Mouse (Mus musculus) left cerebral cortex, adult 9 months (tissue): ENCODE results near the gene Gm49361.

ENCODE experiments used
- DNase-seq, 2 experiments: peaks; one replicate each; pipeline ENCODE4 v3.0.0; 2022; ENCODE audit warnings: low spot score in 2 of 2

Gm49361 gene

GRCm38 (mm10) chr14:57619487-57619886 is 126.4 kb downstream of the Gm49361 start:
- DNase-seq: peak in 1 of 2 experiments; percentile 32

DNA sequence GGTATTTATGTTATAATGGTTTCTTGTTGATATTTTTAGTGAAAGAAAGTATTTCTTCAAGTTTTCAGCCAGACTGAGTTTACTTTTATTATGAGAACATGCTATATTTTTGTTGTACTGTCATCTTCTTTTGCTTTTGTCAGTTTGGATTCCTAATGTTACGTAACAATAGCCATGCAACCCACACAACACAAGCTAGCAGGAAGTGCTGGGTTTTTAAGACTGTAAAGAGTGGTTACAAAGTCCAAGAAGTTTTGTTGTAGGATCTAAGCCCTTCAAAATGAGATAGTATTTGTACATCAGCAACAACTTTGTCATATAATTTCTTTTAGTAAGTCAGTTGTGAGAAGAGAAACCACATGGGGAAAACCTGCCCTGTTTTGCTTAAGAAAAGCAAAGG is 128.2 kb downstream of the Gm49361 start:
- no peak for DNase-seq

DNA sequence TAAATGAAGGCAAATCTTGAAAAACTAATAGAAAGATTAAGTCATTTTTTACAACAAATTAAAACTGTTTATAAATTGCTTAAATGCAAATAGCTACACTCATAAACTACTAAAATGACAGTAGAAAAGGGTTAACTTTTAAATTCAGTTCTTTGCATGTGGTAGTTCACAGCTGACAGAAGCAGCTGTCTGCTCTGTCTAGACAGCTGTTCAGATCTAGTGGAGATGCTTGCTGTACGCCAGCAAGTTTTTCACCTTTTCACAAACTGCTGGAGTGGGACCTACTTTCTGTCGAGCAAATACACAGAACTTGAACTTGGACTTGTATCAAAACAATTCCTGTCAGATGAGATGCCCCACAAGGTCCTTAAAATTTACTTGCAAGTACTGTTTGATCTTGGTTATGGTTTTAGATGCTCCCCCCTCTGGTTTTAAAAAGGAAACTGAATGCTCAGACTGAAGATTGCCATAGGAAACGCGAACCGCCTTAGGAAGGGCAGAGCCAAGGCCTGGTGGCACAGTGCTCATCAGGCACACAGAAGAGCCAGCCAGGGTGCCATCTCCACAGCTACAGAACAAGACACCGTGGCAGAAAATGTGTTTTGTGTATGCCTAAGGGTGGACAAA is 129.5 kb downstream of the Gm49361 start:
- DNase-seq: no peak

DNA sequence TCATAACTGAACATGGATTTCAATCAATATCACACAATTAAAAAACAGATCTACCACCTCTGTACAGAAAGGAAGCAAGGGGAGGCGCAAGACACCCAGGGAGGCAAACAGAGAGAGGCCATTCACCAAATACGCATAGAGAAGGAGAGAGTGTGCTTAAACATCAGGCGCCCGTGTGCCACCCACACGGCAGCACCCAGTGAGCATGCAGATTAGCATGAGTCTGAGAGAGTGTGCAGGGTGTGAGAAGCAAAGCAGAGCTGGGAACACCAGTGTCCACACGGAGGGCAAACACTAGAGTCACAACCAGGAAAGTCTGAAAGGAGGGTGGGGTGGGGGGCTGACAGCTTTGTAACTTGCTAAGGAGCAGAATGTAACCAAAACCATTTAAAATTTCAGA is 130.1 kb downstream of the Gm49361 start:
- DNase-seq: no peak

- no peak for DNase-seq
Measured at GRCm38 (mm10) chr14:57611034-57611433, 134.9 kb downstream of the Gm49361 start.

DNA sequence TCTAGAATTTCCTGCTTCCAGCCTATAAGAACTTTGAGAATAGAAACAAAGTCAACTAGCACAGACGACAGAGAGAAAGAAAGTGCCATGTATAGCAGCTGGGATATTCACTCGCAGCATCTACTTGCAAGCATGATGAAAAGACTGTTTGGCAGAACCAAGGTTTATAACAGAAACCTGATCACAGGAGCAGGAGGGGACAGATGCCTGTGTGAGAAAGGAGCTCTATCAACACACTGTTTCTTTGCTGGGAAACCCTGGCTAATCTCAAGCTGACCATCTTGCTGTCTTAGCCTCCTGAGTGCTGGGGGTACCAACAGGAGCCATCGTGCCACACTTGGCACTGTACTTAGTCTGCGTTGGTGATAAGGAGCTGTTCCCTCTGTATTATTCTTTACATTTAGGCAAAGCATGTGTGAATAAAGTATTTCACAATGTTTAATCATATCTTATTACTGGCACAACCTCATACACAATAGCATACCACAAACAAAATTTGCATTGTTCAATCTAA is 136.0 kb downstream of the Gm49361 start:
- no peak for DNase-seq

DNA sequence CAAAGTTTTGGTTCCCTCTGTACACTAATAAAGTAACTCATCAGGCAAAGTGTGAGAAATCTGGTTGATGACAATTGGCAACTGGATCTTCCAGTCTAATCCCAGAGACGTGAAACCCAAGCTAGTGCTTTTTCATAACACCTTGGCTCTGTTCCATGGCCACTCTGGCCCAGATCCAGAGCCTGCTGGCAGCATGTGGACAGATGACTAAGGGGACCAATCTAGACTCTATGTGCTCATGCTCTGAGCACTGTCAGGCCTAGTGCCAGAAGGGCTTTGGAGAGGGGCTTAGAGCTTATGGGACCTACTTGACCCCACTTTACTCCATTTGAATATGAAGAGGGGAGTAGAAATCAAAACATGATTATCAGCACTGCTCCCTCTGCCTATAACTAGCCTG is 138.4 kb downstream of the Gm49361 start:
- peak; percentile 37 to 83 for DNase-seq

- DNase-seq: no peak
Measured at GRCm38 (mm10) chr14:57606663-57607365, 139.1 kb downstream of the Gm49361 start.

DNA sequence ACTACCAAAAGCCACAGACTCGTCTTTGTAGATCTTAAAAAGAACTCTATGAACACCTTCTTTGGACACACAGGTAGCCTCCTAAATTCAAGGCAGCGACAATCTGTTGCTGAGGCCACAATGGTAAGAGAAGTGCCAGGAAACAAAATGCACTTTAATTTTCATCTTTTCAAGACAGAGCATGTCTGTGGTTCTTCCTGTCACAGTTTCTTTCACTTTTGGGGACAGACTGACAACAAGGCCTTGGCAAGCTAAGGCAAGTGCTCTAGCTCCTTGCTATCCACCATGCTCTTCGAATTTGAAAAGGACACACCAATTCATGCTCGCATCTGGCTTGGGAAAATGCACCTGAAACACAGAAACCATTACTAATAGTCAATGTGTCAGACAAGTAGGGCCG is 152.6 kb downstream of the Gm49361 start:
- no peak for DNase-seq
